Mouse (Mus musculus): ENCODE measurements around the gene D730048I06Rik. TPM values are rescaled to one million over a fixed set of nuclear protein-coding genes. Genes with fewer than 3 reads are reported as not detected.
"Not testable (repeated sequence)": the region's sequence is repeated elsewhere in the genome, so short reads cannot be mapped to it uniquely, and the experiment has no call there.

The D730048I06Rik gene
- total RNA-seq (2017) = not detected in 2 replicates

DNA sequence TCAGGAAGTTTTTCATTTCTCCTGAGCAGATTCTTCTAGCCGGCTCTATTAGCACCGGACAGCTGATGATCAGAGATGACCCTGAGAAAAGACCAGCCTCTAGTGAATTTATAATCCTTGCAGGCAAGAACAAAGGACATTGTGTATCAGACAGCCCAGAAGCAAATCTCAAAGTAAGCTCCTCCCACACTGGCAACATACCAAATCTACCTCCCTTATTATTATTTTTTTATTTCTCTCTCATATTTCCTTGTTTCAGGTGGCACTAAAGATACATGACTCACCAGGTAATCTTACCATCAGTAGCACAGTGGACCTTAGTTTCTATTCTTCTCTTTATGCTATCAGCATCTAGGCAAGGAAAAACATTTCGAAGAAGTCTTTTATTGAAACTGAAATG is at the start of gene D730048I06Rik, which contains the start of gene Gm27235:
Gene D730048I06Rik (minus strand): TSS at position 112 of the 400 bp plus-strand sequence.
Gene Gm27235 (minus strand): TSS at position 101 of the 400 bp plus-strand sequence.
- ATAC-seq (replicated peaks; ENCODE audit: low read depth, poor library complexity, severe bottlenecking) = no peak

DNA sequence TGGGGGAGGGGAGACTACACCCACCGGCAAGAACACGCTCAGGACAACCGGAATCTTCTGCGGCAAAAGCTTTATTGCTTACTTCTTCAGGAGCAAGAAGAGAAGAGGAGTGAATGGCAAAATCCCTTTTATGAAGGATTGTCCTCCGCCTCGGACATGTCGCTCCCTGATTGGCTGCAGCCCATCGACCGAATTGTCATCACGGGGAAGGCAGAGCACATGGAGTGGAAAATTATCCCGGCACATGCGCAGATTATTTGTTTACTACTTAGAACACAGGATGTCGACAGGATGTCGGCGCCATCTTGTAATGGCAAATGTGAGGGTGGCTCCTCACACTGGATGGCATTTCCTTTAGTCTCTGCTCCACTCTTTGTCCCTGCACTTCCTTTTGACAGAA is 28.0 kb upstream of the D730048I06Rik start:
- not testable (repeated sequence) for ATAC-seq (replicated peaks; ENCODE audit: low read depth, poor library complexity, severe bottlenecking)

DNA sequence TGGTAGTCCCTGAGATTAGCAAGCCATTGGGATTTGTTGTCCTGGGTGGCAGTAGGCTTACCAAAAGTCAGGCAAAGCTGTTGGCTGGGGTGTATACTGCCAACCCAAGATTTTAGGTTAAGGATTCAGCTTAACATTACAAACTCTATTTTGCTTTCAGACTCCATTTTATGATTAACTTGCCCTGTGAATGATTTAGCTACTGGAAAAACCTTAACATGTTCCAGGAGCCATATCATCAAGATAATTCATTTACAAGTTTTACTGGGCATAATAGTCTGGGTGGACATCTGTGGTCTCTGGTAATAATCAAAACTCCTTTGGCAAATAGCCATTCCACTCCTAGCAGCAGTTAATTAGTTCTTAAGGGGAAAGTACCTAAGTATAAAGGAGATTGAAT is 8.2 kb upstream of the D730048I06Rik start:
- no peak for ATAC-seq (replicated peaks; ENCODE audit: low read depth, poor library complexity, severe bottlenecking)

DNA sequence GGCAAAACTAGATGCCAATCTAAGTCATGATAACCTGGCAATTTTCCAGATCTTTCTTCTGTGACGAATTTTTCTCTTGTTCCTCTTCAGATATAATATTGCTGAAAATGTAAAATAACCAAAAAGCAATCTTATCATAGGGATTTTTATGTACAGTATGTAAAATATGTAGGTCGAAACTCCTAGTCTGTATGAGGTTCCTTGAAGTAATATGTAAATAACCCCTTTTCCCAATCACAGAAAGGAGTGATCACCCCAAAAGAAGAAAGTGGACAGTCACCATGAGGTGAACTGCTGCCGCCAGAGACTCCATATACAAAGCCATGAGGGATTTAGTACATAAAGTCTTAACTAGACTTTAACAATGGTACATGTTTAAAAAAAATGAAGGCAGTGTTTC is 11.9 kb downstream of the D730048I06Rik start, which contains the start of gene Gm17727:
Gene Gm17727 (minus strand): TSS at position 101 of the 400 bp plus-strand sequence.
- ATAC-seq (replicated peaks; ENCODE audit: low read depth, poor library complexity, severe bottlenecking) = no peak

DNA sequence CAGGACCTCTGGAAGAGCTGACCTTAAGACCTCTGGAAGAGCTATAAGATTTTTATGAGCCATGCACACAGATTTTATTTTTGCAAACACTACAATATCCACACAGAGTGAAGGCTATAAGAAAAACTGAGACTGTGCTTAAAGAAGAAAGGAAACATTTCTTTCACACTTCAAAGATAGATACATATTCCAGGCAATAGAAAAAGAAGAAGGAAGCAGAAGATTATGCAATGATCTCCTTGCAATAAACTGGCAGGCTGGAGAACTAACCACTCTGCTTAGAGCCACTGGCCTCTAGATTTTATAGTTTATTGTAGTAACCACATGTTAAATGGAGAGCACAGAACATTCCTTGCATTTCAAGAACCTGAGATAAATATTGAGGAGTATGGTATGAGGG is 33.1 kb downstream of the D730048I06Rik start:
- ATAC-seq (replicated peaks; ENCODE audit: low read depth, poor library complexity, severe bottlenecking) = no peak

DNA sequence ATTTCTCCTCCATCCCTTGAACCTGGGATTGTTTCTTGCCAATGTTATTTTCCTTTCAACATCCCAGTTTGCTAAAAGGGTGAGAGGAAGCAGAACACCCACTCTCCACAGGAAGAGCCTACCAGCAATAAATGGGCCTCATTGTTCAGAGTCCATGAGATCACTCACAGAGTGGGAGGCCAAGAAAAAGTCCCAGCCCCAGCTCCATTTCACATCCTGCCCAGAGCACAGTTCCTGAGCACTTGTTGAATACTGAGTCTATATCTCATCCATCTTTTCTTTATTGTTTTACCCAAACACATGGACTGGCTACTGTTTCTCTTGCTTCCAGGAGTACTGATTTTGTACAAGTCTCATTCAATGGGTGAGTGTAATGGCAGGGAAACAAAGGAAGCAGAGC is 49.2 kb downstream of the D730048I06Rik start, which contains the start of gene Gm17677:
Gene Gm17677 (plus strand): TSS at position 301 of the 400 bp plus-strand sequence.
- ATAC-seq (replicated peaks; ENCODE audit: low read depth, poor library complexity, severe bottlenecking) = no peak

Other genes with a start within 250 kb of the D730048I06Rik start
- 0.05 and 0.49 TPM in 2 replicates for gene Ddx25, start 231.6 kb downstream of the D730048I06Rik start, total RNA-seq (2017)
- 36.8 and 45.9 TPM in 2 replicates for gene Pus3, start 231.5 kb downstream of the D730048I06Rik start, total RNA-seq (2017)
- gene Pate2, start 219.8 kb downstream of the D730048I06Rik start, total RNA-seq (2017) = 0.82 TPM in 1 of 2 replicates, not detected in the other
- 12.2 and 16.4 TPM in 2 replicates for gene Hyls1, start 219.7 kb downstream of the D730048I06Rik start, total RNA-seq (2017)
- gene Pate4, start 178.2 kb downstream of the D730048I06Rik start, total RNA-seq (2017) = not detected in 2 replicates
- not detected in 2 replicates for gene Pate3, start 141.9 kb downstream of the D730048I06Rik start, total RNA-seq (2017)
- not detected in 2 replicates for gene Pate1, start 102.7 kb downstream of the D730048I06Rik start, total RNA-seq (2017)
- gene Gm17677, start 49.1 kb downstream of the D730048I06Rik start, total RNA-seq (2017) = not detected in 2 replicates
- not detected in 2 replicates for gene Gm17727, start 12.0 kb downstream of the D730048I06Rik start, total RNA-seq (2017)
- gene Gm27235, start within 50 bp of the D730048I06Rik start, total RNA-seq (2017) = not detected in 2 replicates
- gene 9230110F15Rik, start 54.0 kb upstream of the D730048I06Rik start, total RNA-seq (2017) = not detected in 2 replicates
- gene 9230113P08Rik, start 118.3 kb upstream of the D730048I06Rik start, total RNA-seq (2017) = not detected in 2 replicates